Mouse (Mus musculus): ENCODE results near the gene Tigar. TPM values are rescaled to one million over a fixed set of nuclear protein-coding genes. Genes with fewer than 3 reads are reported as not detected.

The Tigar gene
- total RNA-seq, 4 experiments from 2014 or later, result 23.1 to 25.8 (median 24.3) TPM

GRCm38 (mm10) chr6:127094565-127094964 is 14.8 kb downstream of the Tigar start:
- no peak for DNase-seq (ENCODE audit: low spot score in 2 of 2)

- DNase-seq (ENCODE audit: low spot score in 2 of 2), result peak in 1 of 2 experiments; percentile 39
These were observed 22.6 kb downstream of the Tigar start for GRCm38 (mm10) chr6:127086739-127087138.

GRCm38 (mm10) chr6:127081820-127082219 is 27.5 kb downstream of the Tigar start:
- no peak for DNase-seq (ENCODE audit: low spot score in 2 of 2)

GRCm38 (mm10) chr6:127079867-127080731 is 29.3 kb downstream of the Tigar start:
- peak; percentile 59 to 82 for DNase-seq (ENCODE audit: low spot score in 2 of 2)

- DNase-seq (ENCODE audit: low spot score in 2 of 2), result no peak
These were observed 36.5 kb downstream of the Tigar start, which contains the start of gene Fgf23 for GRCm38 (mm10) chr6:127072817-127073216. Fgf23 (plus strand) TSS chr6:127072902.

GRCm38 (mm10) chr6:127064815-127065214 is 44.5 kb downstream of the Tigar start:
- DNase-seq (ENCODE audit: low spot score in 2 of 2), result no peak

- peak in 1 of 2 experiments; percentile 18 for DNase-seq (ENCODE audit: low spot score in 2 of 2)
These were observed 45.4 kb downstream of the Tigar start for GRCm38 (mm10) chr6:127063915-127064314.

- no peak for DNase-seq (ENCODE audit: low spot score in 2 of 2)
These were observed 49.4 kb downstream of the Tigar start for GRCm38 (mm10) chr6:127059975-127060374.

GRCm38 (mm10) chr6:127056990-127057588 is 52.3 kb downstream of the Tigar start:
- no peak for DNase-seq (ENCODE audit: low spot score in 2 of 2)

GRCm38 (mm10) chr6:127050847-127051246 is 58.5 kb downstream of the Tigar start:
- DNase-seq (ENCODE audit: low spot score in 2 of 2), result no peak

GRCm38 (mm10) chr6:127044909-127045308 is 64.4 kb downstream of the Tigar start:
- DNase-seq (ENCODE audit: low spot score in 2 of 2), result no peak

Other genes with a start within 250 kb of the Tigar start
- gene Dyrk4, start 187.7 kb downstream of the Tigar start, total RNA-seq (2022), result under 1 TPM in 3 of 4 experiments, not detected in 1; 0.30 to 0.49 (median 0.41) TPM
- gene Rad51ap1, start 170.0 kb downstream of the Tigar start, total RNA-seq (2022), result 1 to 10 TPM; 2.0 to 4.2 (median 3.5) TPM
- 10 to 100 TPM; 41.7 to 44.9 (median 42.5) TPM for gene D6Wsu163e, start 169.6 kb downstream of the Tigar start, total RNA-seq (2022)
- under 1 TPM in 1 of 4 experiments, not detected in 3; 0.11 TPM for gene Fgf6, start 94.0 kb downstream of the Tigar start, total RNA-seq (2022)
- gene Fgf23, start 36.7 kb downstream of the Tigar start, total RNA-seq (2022), result under 1 TPM in 3 of 4 experiments, not detected in 1; 0.39 to 0.84 (median 0.71) TPM
- 10 to 100 TPM; 63.0 to 86.8 (median 73.0) TPM for gene Ccnd2, start 42.6 kb upstream of the Tigar start, total RNA-seq (2022)